7 mouse cellular contexts compared by ENCODE assay signal in the genomic region with DNA sequence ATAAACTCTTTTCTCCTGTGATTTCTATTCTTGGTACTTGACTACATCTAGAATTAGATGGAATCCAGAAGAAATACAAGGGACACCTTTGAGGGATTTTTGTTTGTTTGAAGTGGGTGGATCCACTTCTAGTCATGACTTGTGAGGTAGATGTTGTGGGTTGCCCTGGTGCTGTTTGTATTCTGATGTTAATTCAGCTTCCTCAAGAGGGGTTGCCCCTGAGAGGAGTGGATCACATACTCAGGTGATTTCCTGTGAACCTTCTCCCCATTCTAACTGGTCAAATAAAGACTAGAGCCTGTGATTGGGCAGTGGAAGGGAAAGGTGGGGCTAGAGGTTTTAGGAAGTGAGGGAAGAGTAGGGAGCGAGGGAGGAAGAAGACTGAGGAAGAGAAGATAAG. TPM values are rescaled to one million over a fixed set of nuclear protein-coding genes. Genes with fewer than 3 reads are reported as not detected.
DNase-seq lines count a peak whose midpoint lies in the region; ATAC-seq and TF ChIP-seq lines count a peak whose summit lies in the region.

No protein-coding gene starts in this region.

- no peak for TF ChIP-seq CTCF in lung, postnatal 0 days (IDR thresholded peaks at IDR 0.05)

- no peak for ATAC-seq in lung, postnatal 0 days
- no peak for ATAC-seq in embryonic facial prominence, embryonic 14.5 days (ENCODE audit: low read depth)
- no peak for ATAC-seq in limb, embryonic 13.5 days (ENCODE audit: low FRiP score, low read depth)
- no peak for ATAC-seq in stomach, embryonic 16.5 days (ENCODE audit: insufficient read depth, low FRiP score)

- H3K4me3 ChIP-seq in lung, postnatal 0 days (ENCODE audit: low read depth, low read length), result no peak overlapping the region
- peak overlapping the region; percentile 53 for H3K4me3 ChIP-seq in embryonic facial prominence, embryonic 14.5 days (ENCODE audit: low read depth, low read length)
- H3K4me3 ChIP-seq in limb, embryonic 13.5 days, result peak overlapping the region; percentile 59
- H3K4me3 ChIP-seq in stomach, embryonic 16.5 days (replicated peaks; ENCODE audit: low read length), result peak overlapping the region; percentile 73

- H3K4me1 ChIP-seq in lung, postnatal 0 days (ENCODE audit: insufficient read depth, low read depth, low read length), result 0 out of 2 replicates have a peak, but pooled peaks cover 3% of the 10 kb centered on the region
- peaks cover 8% of the 10 kb centered on the region; the same call in 1 of the 2 replicates for H3K4me1 ChIP-seq in embryonic facial prominence, embryonic 14.5 days (ENCODE audit: control insufficient read depth, insufficient read depth, low read length)
- H3K4me1 ChIP-seq in limb, embryonic 13.5 days, result peaks cover 10% of the 10 kb centered on the region
- peaks cover 3% of the 10 kb centered on the region; the same call in 1 of the 2 replicates for H3K4me1 ChIP-seq in stomach, embryonic 16.5 days (ENCODE audit: control insufficient read depth, insufficient read depth, low read length)

- no peak overlapping the region for H3K9ac ChIP-seq in lung, postnatal 0 days (replicated peaks; ENCODE audit: low read depth)
- H3K9ac ChIP-seq in embryonic facial prominence, embryonic 14.5 days (ENCODE audit: low read depth, low read length), result peak overlapping the region; percentile 65
- H3K9ac ChIP-seq in limb, embryonic 13.5 days, result peak overlapping the region; percentile 78; the same call in 1 of the 2 replicates
- H3K9ac ChIP-seq in stomach, embryonic 16.5 days (ENCODE audit: low read length), result peak overlapping the region; percentile 82; the same call in 1 of the 2 replicates

- no peak for DNase-seq in lung, postnatal 0 days (ENCODE audit: low spot score)
- DNase-seq in lung, postnatal 4 days, result no peak
- DNase-seq in embryonic facial prominence, embryonic 14.5 days (ENCODE audit: low spot score), result no peak
- DNase-seq in urinary bladder, postnatal 10 days (ENCODE audit: low spot score), result no peak
- no peak for DNase-seq in layer of hippocampus, adult 8-10 months (ENCODE audit: low spot score in 2 of 2)

- H3K27me3 ChIP-seq in lung, postnatal 0 days (replicated peaks; ENCODE audit: insufficient read depth, low read length), result no peaks in the 10 kb centered on the region
- no peaks in the 10 kb centered on the region for H3K27me3 ChIP-seq in embryonic facial prominence, embryonic 14.5 days (replicated peaks; ENCODE audit: control insufficient read depth, insufficient read depth, low read length)
- no peaks in the 10 kb centered on the region for H3K27me3 ChIP-seq in limb, embryonic 13.5 days
- no peaks in the 10 kb centered on the region for H3K27me3 ChIP-seq in stomach, embryonic 16.5 days (ENCODE audit: control insufficient read depth, insufficient read depth, low read length)

- no peaks in the 10 kb centered on the region for H3K9me3 ChIP-seq in lung, postnatal 0 days (ENCODE audit: low read length)
- H3K9me3 ChIP-seq in embryonic facial prominence, embryonic 14.5 days (ENCODE audit: control insufficient read depth, low read length), result 0 out of 2 replicates have a peak, but pooled peaks cover 3% of the 10 kb centered on the region
- H3K9me3 ChIP-seq in limb, embryonic 13.5 days, result 0 out of 2 replicates have a peak, but pooled peaks cover 6% of the 10 kb centered on the region
- H3K9me3 ChIP-seq in stomach, embryonic 16.5 days (replicated peaks; ENCODE audit: control insufficient read depth, low read length), result no peaks in the 10 kb centered on the region

- H3K27ac ChIP-seq in lung, postnatal 0 days (ENCODE audit: low read length), result peak overlapping the region; percentile 75
- peak overlapping the region; percentile 86 for H3K27ac ChIP-seq in embryonic facial prominence, embryonic 14.5 days (replicated peaks; ENCODE audit: low read depth, low read length)
- peak overlapping the region; percentile 90 for H3K27ac ChIP-seq in limb, embryonic 13.5 days
- H3K27ac ChIP-seq in stomach, embryonic 16.5 days (ENCODE audit: low read length), result peak overlapping the region; percentile 96

- H3K4me2 ChIP-seq in lung, postnatal 0 days (replicated peaks; ENCODE audit: low read depth, low read length), result peak overlapping the region; percentile 69; the same call in 1 of the 2 replicates
- peak overlapping the region; percentile 72 for H3K4me2 ChIP-seq in embryonic facial prominence, embryonic 14.5 days (ENCODE audit: low read depth, low read length)
- peak overlapping the region; percentile 77 for H3K4me2 ChIP-seq in limb, embryonic 13.5 days (replicated peaks)
- H3K4me2 ChIP-seq in stomach, embryonic 16.5 days (ENCODE audit: low read depth, low read length), result peak overlapping the region; percentile 66

- 55% methylated on average over 1 of the region's 1 CpGs for WGBS in lung, postnatal 0 days
- WGBS in embryonic facial prominence, embryonic 14.5 days, result 76% methylated on average over 1 of the region's 1 CpGs
- WGBS in limb, embryonic 13.5 days, result 68% methylated on average over 1 of the region's 1 CpGs
- 67% methylated on average over 1 of the region's 1 CpGs for WGBS in stomach, embryonic 16.5 days

- no peaks in the 10 kb centered on the region for H3K36me3 ChIP-seq in lung, postnatal 0 days (ENCODE audit: insufficient read depth, low read length)
- peaks cover 8% of the 10 kb centered on the region; the same call in 1 of the 2 replicates for H3K36me3 ChIP-seq in embryonic facial prominence, embryonic 14.5 days (ENCODE audit: control insufficient read depth, insufficient read depth, low read length)
- H3K36me3 ChIP-seq in limb, embryonic 13.5 days, result peaks cover 15% of the 10 kb centered on the region
- 0 out of 2 replicates have a peak, but pooled peaks cover 2% of the 10 kb centered on the region for H3K36me3 ChIP-seq in stomach, embryonic 16.5 days (ENCODE audit: control insufficient read depth, insufficient read depth, low read length)

- no peak for TF ChIP-seq EP300 in lung, postnatal 0 days (IDR thresholded peaks at IDR 0.05)

RNA-seq across cellular contexts. Expression of a gene that starts 15.8 kb away (rescaled TPM):
- 2.3 and 3.0 TPM in 2 replicates for polyA plus RNA-seq in lung, postnatal 0 days (2015; fragmentation: Nextera tagmentation; extraction: Ambion mirVana)
- polyA plus RNA-seq in embryonic facial prominence, embryonic 14.5 days (2014; fragmentation: Nextera tagmentation; extraction: Ambion mirVana), result 4.1 and 5.7 TPM in 2 replicates
- polyA plus RNA-seq in limb, embryonic 13.5 days (2015; fragmentation: Nextera tagmentation; extraction: Ambion mirVana), result 7.2 and 8.4 TPM in 2 replicates
- 3.7 and 4.6 TPM in 2 replicates for polyA plus RNA-seq in stomach, embryonic 16.5 days (2015; fragmentation: Nextera tagmentation; extraction: Ambion mirVana)
- 1 to 10 TPM; 2.2 to 2.7 (median 2.6) TPM for total RNA-seq in layer of hippocampus, adult 8-10 months (2022)

RNA-seq across cellular contexts. Expression of a gene that starts 21.0 kb away (rescaled TPM):
- polyA plus RNA-seq in lung, postnatal 0 days (2015; fragmentation: Nextera tagmentation; extraction: Ambion mirVana), result 2.3 and 2.7 TPM in 2 replicates
- polyA plus RNA-seq in embryonic facial prominence, embryonic 14.5 days (2014; fragmentation: Nextera tagmentation; extraction: Ambion mirVana), result 4.0 and 4.3 TPM in 2 replicates
- 4.8 and 4.9 TPM in 2 replicates for polyA plus RNA-seq in limb, embryonic 13.5 days (2015; fragmentation: Nextera tagmentation; extraction: Ambion mirVana)
- polyA plus RNA-seq in stomach, embryonic 16.5 days (2015; fragmentation: Nextera tagmentation; extraction: Ambion mirVana), result 3.9 TPM in 2 replicates
- 1 to 10 TPM; 4.2 to 5.4 (median 4.7) TPM for total RNA-seq in layer of hippocampus, adult 8-10 months (2022)

RNA-seq across cellular contexts. Expression of a gene that starts 26.5 kb away (rescaled TPM):
- 2.5 and 2.7 TPM in 2 replicates for polyA plus RNA-seq in lung, postnatal 0 days (2015; fragmentation: Nextera tagmentation; extraction: Ambion mirVana)
- 2.3 and 3.7 TPM in 2 replicates for polyA plus RNA-seq in embryonic facial prominence, embryonic 14.5 days (2014; fragmentation: Nextera tagmentation; extraction: Ambion mirVana)
- polyA plus RNA-seq in limb, embryonic 13.5 days (2015; fragmentation: Nextera tagmentation; extraction: Ambion mirVana), result 2.6 and 3.0 TPM in 2 replicates
- 3.1 and 3.3 TPM in 2 replicates for polyA plus RNA-seq in stomach, embryonic 16.5 days (2015; fragmentation: Nextera tagmentation; extraction: Ambion mirVana)
- total RNA-seq in layer of hippocampus, adult 8-10 months (2022), result 1 to 10 TPM; 3.1 to 4.3 (median 3.5) TPM

RNA-seq across cellular contexts. Expression of a gene that starts 34.1 kb away (rescaled TPM):
- polyA plus RNA-seq in lung, postnatal 0 days (2015; fragmentation: Nextera tagmentation; extraction: Ambion mirVana), result 0.11 TPM in 1 of 2 replicates, not detected in the other
- 0.24 and 0.31 TPM in 2 replicates for polyA plus RNA-seq in embryonic facial prominence, embryonic 14.5 days (2014; fragmentation: Nextera tagmentation; extraction: Ambion mirVana)
- 0.25 and 0.32 TPM in 2 replicates for polyA plus RNA-seq in limb, embryonic 13.5 days (2015; fragmentation: Nextera tagmentation; extraction: Ambion mirVana)
- 0.31 and 0.47 TPM in 2 replicates for polyA plus RNA-seq in stomach, embryonic 16.5 days (2015; fragmentation: Nextera tagmentation; extraction: Ambion mirVana)
- under 1 TPM; 0.25 to 0.78 (median 0.54) TPM for total RNA-seq in layer of hippocampus, adult 8-10 months (2022)

RNA-seq across cellular contexts. Expression of a gene that starts 39.5 kb away (rescaled TPM):
- polyA plus RNA-seq in lung, postnatal 0 days (2015; fragmentation: Nextera tagmentation; extraction: Ambion mirVana), result 1.1 TPM in 2 replicates
- polyA plus RNA-seq in embryonic facial prominence, embryonic 14.5 days (2014; fragmentation: Nextera tagmentation; extraction: Ambion mirVana), result 2.7 TPM in 2 replicates
- 2.2 and 2.3 TPM in 2 replicates for polyA plus RNA-seq in limb, embryonic 13.5 days (2015; fragmentation: Nextera tagmentation; extraction: Ambion mirVana)
- 1.9 and 2.1 TPM in 2 replicates for polyA plus RNA-seq in stomach, embryonic 16.5 days (2015; fragmentation: Nextera tagmentation; extraction: Ambion mirVana)
- total RNA-seq in layer of hippocampus, adult 8-10 months (2022), result 10 to 100 TPM in 2 of 4 experiments, 1 to 10 TPM in 2; 8.4 to 13.8 (median 11.4) TPM
